Mouse (Mus musculus): ENCODE measurements at regions not wholly inside any gene's neighbourhood (a gene's known extent, or its start where the extent isn't known, plus 50 kb on each side); places are given as distances from the start of the nearest gene placed in this dataset.

DNA sequence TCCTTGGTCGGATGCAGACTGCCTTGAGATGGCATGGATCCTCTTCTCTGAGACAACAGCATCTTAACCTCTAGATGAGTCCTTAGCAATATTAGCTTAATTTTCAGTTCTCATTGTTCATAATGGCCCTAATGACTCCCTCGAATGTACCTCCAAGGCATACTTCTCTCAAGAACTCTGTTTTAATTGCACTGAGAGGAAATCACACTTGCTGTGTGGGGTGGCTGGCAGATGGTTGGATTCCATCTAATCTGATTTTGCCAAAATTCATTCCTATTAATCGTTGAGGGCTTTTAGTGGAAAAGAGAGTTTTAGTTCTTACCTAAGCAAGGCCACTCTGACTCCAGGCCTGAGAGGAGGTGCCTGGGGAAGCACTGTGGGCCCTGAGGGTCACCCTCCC is 158.3 kb upstream of the Spdye4c start:
- DNase-seq (ENCODE audit: extremely low spot score) = no peak

DNA sequence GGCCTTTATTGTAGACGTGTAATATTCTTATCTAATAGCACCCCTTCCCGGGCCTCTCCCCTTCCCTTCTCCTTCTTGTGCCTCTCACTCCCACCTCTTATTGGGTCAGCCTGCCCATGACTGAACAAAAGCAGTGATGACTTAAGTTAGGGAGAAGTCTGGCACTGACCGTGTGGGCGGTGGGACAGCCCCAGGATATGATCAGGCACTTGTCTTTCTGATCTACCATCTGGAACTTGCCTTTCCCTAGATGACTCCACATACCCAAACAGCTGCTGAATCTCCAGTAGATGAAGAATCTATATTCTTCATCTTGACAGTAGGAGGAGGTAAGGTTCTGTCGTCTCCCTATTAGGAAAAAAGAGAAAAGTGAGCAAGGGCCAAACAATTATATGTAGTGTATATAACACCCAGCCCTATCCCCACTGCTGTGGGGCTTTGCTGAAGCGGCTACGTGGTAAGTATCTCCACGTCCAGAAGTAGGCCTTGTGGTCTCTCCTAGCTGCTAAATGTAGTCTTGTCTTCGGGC is 157.4 kb upstream of the Spdye4c start:
- no peak for DNase-seq (ENCODE audit: extremely low spot score)

DNA sequence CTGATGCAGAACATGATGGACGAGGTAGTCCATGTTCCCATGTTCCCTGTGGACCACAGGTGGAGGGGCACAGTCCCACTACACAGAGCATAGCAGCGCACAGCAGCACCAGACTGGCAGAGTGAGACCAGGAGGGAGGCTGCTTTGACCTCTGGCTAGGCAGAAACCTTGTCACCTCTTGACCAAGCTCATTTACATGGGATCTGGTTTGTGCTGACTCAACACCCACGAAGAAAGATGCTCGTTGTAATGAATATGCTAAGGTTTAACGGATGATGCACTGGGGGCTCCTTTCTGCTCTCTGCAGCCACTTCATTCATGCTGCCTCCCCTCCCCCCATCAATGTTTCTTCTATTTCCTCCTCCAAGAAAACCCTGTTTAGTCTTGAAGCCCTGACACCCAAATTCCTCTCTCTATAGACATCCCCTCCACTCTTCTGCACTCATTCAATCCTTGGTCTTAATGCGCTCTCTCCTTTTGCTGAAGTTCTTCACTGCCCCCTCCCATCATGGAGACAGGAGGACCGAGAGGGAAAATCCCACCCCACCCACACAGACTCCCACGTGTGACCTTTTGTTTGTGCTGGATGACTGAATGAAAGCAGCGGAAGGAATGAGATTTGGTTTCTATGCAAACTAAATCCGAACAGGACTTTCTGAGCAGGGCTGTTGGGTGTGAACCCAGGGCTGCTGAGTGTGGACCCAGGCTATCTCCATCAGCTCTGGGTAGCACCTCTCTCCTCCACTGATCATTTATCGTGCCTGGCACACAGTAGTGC is 156.6 kb upstream of the Spdye4c start:
- DNase-seq (ENCODE audit: extremely low spot score) = no peak

DNA sequence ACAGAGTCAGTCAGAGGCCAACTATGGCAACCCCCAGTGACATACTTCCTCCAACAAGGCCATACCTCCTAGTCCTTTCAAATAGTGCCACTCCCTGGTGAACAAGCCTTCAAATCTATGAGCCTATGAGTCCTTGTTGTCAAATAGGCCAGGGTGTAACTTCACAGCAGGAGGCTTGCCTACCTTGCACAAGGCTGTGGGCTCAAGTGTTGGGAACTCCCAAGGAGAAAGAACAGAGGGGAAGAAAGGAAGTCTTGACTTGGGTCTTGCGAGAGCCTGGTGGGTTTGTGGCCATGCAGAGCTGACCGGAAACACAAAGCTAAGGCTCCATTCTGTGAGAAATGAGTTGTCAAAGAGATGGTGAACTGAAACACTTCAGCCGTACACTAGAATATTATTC is 154.6 kb upstream of the Spdye4c start:
- DNase-seq (ENCODE audit: extremely low spot score) = no peak

DNA sequence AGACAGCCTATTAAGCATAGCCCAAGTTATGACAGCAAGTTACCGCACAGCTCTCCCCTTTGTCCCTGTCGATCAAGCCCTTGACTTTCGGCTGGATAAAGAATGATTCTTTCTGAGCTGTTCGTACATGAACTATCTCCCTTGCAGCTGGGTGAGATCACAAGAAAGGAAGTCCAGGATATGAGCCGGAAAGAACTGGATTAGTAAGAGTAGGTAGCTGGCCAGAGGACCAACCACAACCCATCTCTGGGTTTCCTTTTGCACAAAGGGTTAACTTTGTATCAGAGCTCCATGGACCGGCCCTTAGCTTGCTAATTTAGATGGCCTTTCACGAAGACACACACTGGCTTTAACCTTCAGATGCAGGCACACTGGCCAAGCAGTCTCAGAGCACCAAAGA is 153.3 kb upstream of the Spdye4c start:
- DNase-seq (ENCODE audit: extremely low spot score) = no peak

DNA sequence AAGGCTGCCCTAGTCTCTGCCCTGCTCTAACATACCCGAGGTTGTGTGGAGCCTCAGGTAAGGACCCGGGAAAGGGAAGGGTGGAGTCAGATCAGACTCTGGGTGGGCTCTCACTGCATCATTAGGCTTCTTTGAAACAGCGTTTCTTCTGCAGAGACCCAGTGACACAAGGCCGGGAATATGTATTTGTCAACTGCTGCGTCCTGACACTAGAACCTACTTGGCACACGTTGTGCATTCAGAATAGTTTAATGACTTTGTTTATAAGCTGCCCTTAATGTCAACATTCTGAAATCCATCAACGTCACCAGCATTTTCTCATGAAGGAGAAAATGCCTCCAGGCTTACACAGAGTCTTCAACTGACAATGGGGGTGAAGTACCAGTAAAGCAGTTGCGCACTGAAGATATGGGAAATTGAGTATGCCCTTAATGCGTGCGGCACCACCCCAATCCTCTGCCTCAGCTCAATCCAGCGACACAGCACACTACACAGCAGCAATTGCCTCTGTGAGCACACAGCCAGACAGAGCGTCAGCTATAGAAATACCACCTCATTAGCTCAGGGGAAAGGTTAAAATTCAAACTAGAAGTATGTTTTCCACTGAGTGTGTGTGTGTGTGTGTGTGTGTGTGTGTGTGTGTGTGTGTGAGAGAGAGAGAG is 152.7 kb upstream of the Spdye4c start:
- DNase-seq (ENCODE audit: extremely low spot score) = no peak

DNA sequence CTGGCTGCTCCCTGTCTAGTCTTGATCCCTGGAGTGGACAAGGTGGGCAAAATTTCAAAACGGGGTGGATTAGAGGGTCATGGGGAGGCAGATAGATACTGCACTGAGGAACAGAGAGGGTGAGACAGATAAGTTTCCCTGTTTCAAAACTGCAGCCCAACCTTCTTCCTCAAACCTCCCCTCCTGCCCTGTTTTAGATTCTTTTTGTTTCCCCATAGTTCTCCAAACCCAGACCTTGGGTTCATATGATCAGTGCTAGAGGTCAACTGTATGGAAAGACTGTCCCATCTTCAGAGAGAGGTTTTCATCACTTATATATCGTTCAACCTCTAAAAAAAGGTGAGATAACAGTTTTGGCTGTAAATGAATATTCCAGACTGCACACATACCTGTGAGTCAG is 152.1 kb upstream of the Spdye4c start:
- DNase-seq (ENCODE audit: extremely low spot score) = no peak

DNA sequence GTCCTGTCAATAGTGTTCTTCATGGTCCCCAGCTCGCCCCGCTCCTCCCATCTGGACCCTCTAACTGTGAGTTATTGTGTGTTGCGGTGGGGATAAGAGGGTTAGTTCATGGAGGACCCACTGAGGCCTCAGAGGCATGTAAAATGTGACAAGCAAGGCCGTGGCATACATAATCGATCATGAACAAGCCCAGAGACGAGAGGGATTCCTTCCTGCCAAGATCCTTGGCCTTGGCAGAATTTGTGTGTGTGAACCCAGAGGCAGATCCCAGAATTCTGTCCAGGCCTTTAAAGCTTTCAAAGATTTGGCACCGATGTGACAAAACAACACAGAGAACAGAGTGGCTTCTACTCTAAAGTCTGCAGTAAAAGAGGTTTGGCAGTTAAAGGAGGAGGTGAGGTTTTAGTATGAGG is 146.4 kb upstream of the Spdye4c start:
- no peak for DNase-seq (ENCODE audit: extremely low spot score)

DNA sequence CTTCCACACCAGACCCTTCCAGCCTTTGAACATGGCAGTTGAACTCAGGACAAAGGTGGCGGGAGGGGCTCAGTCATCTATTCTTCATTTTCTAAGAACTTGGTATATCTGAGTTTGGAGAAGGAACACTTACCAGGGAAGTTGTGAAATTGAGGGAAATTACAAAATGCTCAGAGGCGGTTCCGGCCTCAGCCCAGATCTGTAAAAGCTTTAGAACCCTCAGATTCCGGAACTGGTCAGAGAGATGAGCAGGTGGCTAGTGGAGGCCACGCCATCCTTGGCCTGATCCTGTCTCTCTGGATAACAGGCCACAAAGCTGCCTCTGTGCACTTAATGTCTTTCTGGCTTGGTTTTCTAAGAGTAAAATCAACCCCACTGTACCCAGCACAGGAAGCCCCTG is 145.6 kb upstream of the Spdye4c start:
- DNase-seq (ENCODE audit: extremely low spot score) = no peak

DNA sequence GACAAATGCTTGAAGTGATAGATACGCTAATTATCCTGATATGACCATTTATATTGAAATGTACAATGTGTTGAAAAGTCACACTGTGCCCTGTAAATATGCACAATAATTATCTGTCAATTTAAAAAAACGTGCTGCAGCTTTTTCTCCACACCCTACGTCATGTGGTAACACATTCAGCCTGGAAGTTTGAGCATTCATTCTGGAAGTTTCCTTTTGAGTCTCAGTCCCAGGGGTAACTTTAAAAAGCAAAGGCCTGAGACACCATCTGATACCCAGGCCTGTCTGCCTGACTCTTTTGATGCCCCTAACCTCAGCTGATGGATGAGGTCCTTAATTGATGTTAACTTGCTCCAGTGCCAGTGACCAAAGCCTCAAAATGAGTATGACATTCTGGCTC is 141.7 kb upstream of the Spdye4c start:
- no peak for DNase-seq (ENCODE audit: extremely low spot score)

DNA sequence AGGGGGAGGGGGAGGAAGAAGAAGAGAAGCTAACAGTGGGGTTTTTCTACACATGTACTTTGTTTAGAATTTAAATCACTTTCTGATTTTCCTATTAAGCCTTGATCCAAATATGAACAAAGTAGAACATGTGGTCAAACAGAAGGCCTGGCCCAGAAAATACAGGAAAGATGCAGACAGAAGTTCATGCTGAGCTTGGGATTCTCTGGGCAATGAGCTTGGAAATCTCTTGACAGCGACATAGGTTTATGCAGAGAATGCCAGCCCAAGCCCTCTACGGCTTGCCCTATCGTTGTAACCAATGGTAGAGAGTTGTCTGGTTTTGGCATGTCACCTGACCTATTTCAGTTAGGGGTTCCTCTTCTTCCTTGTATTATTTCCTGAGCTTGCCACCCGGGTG is 141.0 kb upstream of the Spdye4c start:
- no peak for DNase-seq (ENCODE audit: extremely low spot score)

DNA sequence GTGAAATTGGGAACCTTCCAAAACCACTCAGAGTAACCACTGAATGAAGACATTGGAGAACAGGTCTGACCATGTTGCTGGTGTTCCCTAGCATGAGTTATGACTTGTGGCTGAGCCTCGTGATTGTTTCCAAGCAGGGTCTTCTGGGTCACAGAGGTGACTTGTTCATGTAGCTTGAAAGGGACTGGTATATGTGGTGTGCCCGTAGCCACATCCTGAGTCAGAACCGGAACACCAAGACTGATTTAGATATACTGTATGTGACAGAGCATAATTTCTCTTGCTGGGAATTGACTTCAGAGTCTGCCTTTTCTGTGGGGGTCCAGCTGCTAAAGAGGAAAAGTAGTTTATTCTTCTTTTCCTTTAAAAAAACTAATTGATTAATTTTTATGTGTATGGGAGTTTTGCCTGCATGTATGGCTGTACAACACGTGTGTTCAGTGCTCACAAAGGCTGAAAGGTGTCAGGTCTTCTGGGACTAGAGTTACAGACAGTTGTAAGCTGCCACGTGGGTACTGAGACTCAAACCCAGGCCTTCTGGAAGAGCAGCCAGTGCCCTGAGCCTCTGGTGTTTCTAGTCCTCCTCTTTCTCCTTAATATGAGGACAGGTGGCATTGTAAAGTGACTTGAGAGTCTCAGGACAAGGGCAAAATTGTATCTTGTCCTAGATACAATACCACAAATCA is 139.3 kb upstream of the Spdye4c start:
- no peak for DNase-seq (ENCODE audit: extremely low spot score)

DNA sequence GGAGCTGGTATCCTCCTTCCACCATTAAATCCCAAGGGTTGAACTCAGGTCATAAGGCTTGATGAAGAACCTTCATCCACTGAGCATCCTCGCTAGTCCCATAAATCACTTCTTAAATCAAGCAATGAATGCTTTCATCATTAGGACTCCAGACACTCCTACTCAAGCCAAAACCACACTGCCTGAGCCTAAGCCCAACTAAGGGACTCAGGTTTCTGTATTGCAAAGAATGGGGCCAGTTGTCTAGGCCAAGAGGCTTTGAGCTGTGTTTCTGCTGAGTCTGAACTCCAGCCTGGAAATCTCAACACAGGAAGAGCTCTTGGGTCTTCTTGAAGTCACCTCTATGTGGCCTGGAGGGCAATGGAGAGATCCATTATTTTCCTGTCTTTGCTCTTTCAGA is 138.4 kb upstream of the Spdye4c start:
- no peak for DNase-seq (ENCODE audit: extremely low spot score)

DNA sequence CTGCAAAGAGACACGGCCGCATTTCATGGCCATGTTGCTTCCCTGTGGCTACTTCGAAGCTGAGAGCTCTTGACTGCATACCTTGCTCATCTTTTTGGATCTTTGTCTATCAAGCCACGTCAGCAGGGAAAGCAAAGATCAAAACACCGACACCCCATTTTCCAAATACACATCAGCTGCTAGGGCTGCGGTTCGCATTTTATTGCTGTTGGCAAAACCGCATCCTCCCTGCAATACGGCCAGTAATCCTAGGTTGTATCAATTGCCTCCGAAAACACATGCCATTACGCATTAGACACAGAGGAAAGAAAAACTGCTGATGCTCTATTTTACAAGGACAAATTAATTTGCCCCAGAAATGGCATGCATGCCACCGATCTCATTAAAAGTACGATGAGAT is 136.5 kb upstream of the Spdye4c start:
- DNase-seq (ENCODE audit: extremely low spot score) = no peak

DNA sequence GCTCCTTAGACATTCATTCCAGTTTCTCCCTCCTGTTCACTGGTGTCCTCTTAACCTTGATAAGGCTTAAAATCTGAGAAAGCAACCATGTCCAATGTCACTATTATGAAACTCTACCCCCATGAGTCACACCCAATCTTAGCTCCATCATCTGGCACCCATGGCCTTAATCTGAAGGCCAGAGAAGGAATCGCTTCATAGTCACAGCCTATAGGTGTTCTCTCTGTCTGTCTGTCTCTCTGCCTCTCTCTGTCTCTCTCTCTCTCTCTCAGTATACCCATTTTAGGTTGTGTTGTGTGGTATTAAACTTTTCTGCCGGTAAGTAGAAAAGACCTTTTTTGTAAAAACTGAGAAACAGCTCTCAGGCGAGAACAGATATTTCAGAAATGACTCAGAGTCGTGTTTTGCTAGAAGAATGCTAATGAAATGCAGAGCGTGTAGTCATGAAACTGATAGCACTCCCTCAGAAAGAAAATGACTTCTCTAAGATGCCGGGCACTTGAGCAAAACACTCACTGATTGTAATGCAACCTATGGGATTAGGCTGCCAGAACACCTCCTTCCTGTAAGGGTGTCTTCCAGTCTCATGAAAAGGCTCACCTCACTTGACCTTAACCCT is 133.3 kb upstream of the Spdye4c start:
- no peak for DNase-seq (ENCODE audit: extremely low spot score)

DNA sequence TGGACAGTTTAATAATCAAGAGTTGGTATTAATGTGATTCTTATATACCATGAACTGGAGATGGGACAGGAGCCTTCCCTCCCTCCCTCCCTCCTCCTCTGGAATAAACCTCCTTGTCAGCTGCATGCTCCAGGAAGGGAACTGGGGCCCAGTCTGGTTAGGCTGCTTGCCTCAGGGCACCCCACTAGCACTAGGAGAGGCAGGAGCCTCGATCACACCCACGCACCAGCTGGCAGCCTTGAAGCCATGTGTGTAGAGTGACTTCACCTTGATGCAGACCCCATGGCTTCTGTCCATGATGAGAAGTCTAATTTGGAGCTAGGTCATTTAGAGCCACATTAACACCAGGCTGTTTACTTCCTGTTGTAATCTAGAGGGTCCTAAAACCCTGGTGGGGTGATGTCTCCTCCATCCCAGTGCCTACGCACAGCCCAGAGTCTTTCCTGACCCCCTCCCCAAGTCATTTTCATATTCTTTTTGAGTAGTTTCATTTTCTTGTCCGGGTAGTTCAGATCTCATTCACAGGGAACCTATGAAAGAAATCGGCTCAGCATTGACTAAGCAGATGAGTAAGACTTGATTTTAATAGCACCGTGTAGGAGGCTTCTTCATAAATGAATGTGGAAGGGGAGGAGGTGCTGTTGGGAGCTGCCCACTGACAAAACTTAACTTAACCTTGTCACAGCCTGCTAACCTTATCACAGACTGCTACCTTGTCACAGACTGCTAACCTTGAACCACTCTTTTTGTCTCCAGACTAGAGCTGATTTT is 125.6 kb upstream of the Spdye4c start:
- DNase-seq (ENCODE audit: extremely low spot score) = no peak

DNA sequence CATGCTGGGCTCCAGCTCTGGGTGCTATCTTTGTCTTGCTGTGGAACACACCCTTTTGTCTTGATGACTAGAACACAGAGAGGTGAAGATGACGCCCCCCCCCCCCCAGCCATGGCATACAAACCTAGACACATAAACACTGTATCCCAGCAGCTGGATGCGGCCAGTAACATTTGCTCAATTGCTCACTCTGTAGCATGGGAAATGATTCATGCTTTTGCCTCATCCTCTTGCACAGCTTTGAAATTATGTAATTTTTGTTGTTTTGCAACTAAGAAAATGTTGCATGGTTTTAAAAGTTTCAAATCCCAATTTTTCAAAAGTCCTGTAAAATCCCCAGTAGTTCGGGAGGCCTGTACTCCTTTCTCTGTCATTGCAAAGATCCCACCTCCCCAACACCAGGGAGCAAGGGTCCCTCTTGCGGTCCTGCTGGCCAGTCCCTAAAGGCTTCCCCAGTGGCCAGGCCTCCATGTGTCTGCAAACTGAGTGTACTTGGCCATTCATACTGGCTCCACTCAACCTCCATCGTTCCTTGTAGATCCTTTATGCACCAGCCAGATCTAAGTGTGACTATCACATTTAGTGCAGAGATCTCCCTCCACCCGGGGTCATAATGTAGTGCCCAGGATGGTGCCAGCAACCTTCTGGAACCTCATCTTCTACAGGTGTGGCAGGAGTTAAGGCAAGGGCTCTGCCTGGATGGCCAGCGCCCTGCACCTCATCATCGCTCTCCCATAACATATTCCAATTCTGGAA is 123.3 kb upstream of the Spdye4c start:
- no peak for DNase-seq (ENCODE audit: extremely low spot score)

DNA sequence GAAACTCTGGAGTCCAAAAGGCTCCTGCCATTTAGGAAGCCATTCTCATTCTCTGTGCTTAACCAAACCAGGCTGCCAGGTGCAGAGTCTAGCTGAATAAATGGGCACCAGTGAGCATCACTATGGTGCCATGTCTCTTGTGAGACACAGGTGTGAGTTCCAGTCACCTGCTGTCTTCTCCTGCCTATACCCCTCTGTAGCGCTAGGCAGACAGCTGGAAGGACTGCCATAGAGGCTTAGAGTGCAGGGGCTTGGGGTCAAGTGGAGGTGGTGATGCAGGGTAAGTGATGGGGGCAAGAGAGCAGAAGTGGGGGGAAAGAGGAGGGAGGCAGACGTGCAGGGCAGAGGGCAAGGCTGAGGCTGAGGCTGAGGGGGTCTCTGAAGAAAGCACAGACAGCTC is 122.7 kb upstream of the Spdye4c start:
- no peak for DNase-seq (ENCODE audit: extremely low spot score)

DNA sequence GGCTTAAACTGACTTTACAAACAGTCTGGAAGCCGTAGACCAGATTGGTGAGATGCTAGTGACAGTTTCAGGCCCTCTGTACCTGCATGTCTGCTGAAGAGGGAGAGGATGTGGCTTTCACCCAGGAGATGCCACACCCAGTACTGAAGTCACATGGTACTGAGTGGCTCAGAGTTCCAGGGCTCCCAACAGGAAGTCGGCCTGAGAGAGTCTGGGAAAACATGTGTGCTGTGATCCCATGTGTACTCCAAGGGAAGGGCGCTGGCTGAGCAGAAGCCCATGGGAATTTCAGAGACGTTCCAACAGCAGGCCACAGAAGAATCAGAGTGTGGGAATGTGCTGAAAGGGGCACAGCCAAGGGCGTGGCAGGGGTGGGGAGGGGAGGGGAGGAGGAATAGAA is 120.7 kb upstream of the Spdye4c start:
- no peak for DNase-seq (ENCODE audit: extremely low spot score)

DNA sequence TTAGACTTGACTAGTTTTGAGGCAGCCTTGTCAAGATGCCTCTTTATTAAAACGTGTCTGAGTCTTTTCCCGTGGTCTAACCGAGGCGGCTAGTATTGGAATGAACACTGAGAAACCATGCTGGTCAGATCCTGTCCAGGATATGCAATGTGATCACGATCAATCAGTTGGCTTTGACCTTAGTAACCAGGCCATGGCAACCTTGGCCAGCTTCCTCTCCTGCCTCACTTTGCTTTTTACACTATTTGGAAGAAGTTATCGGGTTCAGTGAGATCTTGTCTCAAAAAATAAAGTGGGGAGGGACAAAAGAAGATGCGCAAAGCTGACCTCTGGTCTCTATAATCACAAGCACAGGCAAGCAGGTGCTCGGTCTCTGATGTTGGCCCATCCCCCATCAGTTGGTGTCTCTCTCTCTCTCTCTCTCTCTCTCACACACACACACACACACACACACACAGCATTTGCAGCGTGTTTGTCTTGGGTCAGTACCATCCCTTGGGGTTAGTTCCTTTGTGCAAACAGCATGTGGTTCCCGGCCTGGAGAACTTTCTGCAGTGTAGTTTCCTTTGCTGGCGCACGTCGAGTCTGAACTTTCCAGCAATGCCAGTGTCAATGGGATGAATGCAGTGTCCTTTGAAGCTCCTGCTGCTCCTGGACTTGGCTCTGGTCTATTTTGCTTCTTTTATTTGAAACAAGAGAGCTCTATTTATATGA is 117.6 kb upstream of the Spdye4c start:
- no peak for DNase-seq (ENCODE audit: extremely low spot score)
